Mouse (Mus musculus) small intestine, adult 2 months (tissue): ENCODE measurements at regions not wholly inside any gene's neighbourhood (a gene's known extent, or its start where the extent isn't known, plus 50 kb on each side); places are given as distances from the start of the nearest gene placed in this dataset.

Experiments
- CTCF ChIP-seq: fragments of 200-500 bp; IDR thresholded peaks from 2 replicates; pipeline ENCODE4 v1.5.1; 2012; ENCODE audit warnings: low read depth, mild to moderate bottlenecking, control low read depth, inconsistent platforms, low read length, moderate library complexity, mixed read lengths; ENCODE audit not compliant: insufficient replicate concordance, insufficient read length; ENCODE audit errors: extremely low read depth
- POLR2A ChIP-seq: fragments of 200-500 bp; IDR thresholded peaks from 2 replicates; pipeline ENCODE4 v1.6.1; 2012; ENCODE audit warnings: low read depth, mild to moderate bottlenecking, control low read depth, inconsistent platforms, low read length, moderate library complexity

GRCm38 (mm10) chr4:7220426-7220825 is 1018.4 kb downstream of the Car8 start:
- no peak for TF ChIP-seq CTCF
- no peak for TF ChIP-seq POLR2A
